Mouse (Mus musculus): ENCODE data around the gene Cenpp.

Cenpp gene

DNA sequence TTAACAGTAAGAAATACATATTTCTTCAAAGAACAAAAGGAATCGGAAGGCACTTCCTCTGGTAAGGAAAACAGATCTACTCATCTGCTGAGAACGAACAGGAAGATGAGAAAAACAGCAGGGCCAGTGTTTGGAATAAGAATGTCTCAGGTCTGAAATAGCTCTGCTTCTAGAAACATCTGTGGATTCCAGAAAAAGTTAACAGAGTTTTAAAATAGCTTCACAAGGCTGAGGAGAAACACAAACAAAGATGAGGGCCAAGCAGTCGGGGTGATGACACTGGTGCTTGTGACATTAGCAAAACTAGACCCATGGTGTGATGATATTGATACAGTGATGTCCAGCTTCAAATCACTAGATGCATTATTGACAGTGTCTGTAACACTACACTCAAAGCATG lies 145.4 kb downstream of the Cenpp start:
- DNase-seq = no peak

- DNase-seq = no peak
Observed at GRCm38 (mm10) chr13:49505776-49506175, 146.8 kb downstream of the Cenpp start.

- DNase-seq = no peak
Observed at GRCm38 (mm10) chr13:49504510-49504909, 148.1 kb downstream of the Cenpp start, which contains the start of gene Ecm2. TSS of gene Ecm2 (plus strand) at chr13:49504810.

GRCm38 (mm10) chr13:49492376-49493368 lies 159.9 kb downstream of the Cenpp start, which contains the start of gene Tes3-ps:
TSS of gene Tes3-ps (plus strand) at chr13:49493318.
- no peak for DNase-seq

DNA sequence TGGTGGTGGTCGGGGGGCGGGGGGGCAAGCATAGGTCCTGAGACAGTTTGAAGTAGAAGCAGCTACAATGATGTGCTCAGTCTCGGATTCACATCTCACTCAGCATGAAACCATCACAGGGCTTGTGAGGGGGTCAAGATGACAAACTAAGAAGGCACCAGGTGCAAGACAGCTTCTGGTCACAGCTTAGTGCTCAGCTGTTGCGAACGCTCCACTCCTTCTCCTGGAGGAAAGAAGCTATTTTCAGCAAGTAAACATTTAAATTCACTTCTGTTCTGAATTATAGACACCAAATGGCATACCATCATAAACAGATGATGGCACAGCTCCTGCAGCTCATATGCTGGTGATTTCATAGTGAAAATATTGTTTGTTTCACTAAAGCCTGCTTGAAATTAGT lies 167.2 kb downstream of the Cenpp start:
- DNase-seq = no peak

DNA sequence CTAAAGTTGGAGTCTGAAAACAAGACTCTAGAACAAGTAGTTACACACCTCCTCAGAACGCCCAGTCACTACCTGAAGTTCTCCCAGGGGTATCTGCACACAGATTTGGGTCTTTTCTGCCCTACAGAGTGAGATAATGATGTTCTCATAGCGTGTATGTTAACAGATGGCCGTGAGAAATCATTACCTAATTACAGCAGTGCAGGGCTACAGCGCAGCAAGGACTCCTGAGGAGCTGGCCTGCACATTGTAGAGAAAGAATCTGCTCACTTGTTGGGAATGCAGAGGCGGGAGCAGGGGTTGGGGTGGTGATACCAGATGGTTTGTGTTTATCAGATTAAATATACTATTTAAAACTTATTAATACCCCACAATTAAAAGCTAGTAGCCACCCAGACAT lies 172.0 kb downstream of the Cenpp start:
- peak; percentile 22 for DNase-seq

GRCm38 (mm10) chr13:49480057-49480456 lies 172.5 kb downstream of the Cenpp start:
- DNase-seq = peak; percentile 31

DNA sequence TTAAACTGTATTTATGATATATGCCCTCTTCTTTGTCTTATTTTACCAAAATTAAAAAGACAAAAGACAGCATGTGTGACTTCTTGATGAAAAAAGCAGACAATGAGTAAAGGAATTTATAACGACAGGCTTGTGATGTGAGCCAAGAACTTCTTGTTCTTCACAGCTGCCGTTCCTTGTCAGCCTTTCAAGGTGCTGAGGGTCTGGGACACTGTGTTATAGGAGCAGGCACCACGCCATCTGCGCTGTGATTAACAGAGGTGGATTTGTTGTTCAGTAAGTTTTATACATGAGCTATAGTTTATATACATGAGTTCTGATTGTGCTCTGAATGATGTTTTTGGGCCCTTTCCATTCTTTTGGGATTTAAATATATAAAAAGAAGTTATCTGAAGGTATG lies 173.2 kb downstream of the Cenpp start:
- DNase-seq = no peak

DNA sequence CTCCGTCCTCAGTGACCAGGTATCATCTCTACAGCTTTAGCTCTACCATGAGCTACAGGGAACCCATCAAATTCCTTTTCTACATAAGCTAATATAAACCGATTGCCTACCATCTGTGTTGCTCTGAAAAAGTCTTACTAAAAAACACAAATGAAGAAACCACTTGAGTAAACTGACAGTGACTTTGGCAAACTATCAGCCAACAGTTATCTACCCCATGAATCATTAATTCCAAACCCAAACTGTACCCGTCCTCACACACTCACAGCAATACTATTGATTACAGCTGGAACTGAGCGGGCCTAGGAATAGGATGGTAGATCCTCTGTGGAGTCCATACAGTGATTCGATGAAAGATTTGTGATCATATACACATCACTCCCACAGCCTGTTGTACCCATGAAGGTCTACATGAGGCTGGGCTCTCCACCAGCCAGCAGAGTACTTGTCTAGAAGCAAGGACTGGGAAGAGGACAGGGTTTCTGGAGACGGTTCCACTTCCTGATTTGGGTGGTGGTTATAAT lies 173.7 kb downstream of the Cenpp start:
- no peak for DNase-seq

DNA sequence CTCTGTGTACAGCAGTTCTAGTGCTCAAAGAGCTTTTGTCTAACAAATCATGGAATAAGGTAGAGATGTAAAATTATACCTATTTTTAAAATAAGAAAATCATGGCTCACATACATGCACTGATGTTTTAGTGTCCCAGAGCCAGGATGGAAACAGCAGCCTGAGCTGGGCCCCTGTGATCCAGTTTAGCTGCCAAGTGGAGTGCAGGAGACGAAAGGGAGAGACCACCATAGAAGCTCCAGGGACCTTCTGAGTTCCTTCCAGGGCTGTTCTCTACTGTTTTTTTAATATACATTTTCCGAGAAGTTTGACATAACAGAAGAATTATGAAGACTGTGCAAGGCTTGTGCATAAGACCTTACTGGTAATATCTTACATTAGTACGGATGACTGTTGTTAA lies 174.7 kb downstream of the Cenpp start:
- DNase-seq = no peak

DNA sequence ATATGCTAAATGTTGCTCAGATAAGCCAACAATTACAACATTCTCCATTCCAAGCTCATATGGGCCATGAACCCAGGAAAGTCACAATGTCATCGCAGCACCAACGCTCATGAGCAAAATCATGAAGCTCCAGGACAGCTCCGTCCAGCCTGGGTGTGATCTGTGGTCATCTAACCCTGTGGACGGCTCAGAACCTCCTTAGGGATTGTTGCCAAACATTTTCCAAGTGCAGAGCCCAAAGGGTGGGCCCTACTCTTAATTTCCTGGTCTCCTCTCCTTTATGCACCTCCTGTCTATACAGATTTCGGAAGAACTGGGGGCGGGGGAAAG lies 179.9 kb downstream of the Cenpp start:
- DNase-seq = no peak

DNA sequence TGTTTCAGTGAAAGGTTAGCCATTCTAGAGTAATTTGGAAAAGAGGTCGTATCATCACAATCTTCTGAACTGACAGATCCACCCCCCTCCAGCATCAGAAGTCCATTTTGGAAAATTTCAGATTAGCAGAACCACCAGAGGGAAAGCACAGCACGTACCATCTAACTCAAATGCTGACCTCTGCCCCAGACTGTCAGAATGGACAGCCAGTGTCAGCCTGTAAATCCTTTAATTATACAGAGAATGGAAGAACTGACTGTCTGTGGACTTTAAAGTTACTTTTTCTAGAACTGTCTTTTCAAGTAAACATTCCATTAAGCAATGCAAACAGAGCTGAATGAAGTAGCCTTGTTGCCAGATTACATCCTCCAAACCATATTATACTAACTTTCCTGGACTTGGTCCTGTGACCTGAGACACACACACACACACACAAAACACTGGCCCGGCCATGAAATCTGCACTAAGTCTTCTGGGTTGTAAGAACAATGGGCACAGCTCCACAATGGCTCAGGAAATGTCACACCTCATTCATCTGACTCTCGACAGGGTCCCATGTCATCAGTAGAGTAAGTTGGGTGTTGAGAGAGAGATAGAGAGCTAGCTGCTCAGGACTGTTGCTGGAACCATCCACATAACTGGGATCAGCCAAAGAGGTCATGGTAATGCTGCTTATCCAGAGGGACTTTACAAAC lies 180.5 kb downstream of the Cenpp start:
- DNase-seq = no peak

- DNase-seq = no peak
Observed at GRCm38 (mm10) chr13:49470806-49471205, 181.8 kb downstream of the Cenpp start.

- DNase-seq = no peak
Observed at GRCm38 (mm10) chr13:49470319-49470718, 182.3 kb downstream of the Cenpp start.

DNA sequence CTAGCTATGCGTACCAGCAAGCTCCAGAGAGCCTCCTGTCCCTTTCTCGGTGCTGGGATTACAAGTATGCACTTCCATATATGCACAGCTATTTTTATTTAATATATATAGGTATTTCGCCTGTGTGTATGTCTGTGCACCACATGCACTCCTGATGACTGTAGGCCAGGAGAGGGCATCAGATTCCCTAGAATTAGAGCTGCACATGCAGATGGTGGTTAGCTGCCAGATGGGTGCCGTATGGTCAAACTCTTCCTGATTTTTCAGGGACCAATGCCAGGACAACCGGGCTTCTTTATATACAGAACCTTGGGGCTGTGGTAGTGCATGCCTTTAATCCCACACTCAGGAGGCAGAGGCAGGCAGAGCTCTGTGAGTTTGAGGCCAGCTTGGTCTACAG lies 183.6 kb downstream of the Cenpp start:
- DNase-seq = no peak

DNA sequence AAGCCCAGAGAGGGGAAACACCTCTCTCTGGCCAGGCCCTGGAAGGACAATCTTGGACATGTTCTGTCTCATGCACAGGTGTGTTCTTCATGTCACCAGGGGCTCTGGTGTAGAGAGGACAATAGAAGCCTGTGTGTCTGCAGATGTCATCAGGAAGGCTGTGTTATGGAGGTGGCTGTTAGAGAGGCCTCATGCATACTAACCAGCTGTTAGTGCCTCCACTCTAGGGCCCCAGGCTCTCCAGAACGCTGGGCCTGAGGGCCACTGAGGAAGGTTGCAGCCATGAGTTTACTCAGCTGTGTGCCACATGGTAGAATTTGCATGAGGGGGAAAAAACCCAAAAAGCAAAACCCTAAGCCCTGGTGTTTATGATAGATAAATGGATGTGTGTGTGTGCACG lies 185.0 kb downstream of the Cenpp start:
- DNase-seq = no peak

DNA sequence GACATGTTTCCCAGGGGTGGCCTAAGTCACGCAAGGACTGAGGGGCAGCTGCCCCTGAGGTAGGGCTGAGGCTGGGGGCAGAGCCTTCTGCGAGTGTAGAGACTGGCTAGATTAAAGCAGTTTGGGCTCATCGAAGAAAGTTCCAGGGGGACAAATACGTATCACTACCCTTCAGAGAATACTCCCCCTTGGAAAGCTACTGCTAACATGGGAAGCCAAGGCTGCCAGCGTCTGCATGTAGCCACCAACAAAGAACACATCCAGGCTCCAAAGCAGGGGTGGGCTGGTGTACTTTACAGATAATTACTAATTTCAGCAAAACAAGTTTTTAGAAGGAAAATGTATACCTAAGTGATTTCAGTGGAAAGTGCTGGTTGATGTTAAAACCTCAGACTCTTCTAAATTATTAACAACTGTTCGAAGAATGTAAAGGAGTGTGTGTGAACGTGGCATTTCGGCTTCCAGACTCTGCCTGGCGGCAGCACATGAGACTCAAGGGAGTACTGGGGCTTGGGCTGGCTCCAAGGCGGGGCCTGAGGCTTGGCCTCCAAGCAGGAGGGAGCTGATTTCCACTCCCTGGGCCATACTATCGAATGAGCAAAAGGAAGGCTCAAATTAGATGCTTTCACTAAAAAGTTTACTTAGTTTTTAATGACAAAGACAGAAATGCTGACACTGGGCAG lies 186.1 kb downstream of the Cenpp start:
- no peak for DNase-seq

DNA sequence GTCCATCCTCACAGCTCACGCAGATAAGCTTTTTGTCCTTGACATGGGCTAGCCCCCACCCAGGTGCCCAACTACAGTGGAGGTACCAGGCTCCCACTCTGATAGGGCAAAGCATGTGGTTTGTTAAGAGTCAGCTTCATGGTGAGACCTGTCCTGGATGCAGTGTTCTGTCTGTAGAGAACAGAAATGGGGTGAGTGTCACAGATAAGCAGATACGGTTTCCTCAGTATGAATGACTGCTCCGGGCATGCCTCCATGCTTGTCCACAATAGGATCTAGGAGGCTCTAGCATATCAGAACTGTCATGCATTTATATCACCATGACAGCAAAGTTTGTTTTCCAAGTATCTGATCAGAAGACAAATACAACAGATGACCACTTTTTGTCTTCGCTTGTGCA lies 186.7 kb downstream of the Cenpp start:
- no peak for DNase-seq

DNA sequence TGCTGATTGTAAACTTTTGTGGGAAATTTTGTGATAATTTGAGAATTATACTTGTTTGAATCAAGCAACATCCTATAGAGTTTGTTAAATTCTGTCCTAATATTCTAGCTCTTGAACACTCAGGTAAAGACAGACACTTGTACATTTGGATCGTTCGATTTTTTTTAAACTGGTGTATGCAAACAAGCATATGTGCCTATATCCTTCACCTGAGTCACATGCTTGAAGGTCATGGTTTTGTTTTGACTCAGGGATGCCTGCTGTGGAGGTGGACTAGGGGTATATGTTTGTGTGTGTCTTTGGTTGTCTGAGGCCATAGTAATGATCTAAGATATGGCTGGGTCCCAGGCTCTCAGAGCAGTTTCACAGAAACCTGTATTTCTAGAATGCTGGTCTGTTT lies 189.7 kb downstream of the Cenpp start:
- DNase-seq = no peak

DNA sequence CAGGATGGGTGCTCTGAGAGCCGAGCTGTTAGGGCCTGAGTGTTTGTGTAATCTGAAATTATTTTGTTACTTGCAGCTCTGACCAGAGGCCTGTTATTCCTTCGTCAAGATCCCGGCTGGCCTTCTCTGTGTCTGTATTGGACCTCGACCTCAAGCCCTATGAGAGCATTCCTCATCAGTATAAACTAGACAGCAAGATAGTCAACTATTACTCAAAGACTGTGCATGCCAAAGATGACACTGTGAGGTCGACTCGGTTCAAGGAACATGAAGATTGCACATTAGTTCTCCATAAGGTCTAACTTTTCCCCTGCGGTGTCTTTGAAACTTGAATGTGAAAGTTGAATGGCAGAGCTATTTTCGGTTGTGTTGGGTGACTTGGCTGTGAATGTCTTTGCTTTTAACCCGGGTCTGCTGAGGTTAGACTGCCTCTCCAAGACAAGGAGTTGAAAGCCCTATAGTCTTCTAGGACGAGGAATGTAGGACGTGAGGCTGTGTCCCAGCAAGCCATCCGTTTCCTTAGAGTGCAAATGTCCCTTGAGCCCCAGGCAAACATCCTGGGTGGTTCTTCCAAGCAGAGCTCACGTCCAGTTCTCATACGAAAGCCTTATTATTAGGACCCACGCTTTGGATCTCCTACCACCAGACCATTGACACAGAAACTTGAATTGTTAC lies 191.0 kb downstream of the Cenpp start:
- DNase-seq = no peak

- no peak for DNase-seq
Observed at GRCm38 (mm10) chr13:49460692-49461414, 191.7 kb downstream of the Cenpp start.

DNA sequence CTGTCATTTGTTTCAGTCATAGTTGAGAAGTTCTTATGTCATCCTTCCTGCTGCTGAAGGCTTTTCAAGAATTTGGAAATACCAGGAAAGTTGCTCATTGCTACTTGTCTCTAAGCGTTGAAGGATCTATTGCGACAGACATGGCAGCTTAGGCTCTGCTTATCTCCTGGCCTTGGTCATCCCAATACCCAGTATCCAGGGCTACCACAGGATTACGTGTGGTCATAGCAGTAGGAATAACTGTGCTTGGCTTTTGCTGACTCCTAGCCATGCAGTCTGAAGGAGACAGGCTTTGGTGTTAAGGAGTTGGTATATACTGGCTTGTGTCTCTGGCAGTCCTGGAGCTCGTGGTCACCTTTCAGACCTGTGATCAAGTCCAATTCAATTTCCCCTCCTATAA lies 192.3 kb downstream of the Cenpp start:
- no peak for DNase-seq
